8 mouse cellular contexts compared by ENCODE assay signal in genomic region chr7:101504507-101504906, GRCm38 (mm10).
DNase-seq lines count a peak whose midpoint lies in the region; ATAC-seq and TF ChIP-seq lines count a peak whose summit lies in the region.

No protein-coding gene starts in this region.

- peaks cover 26% of the 10 kb centered on the region for H3K27me3 ChIP-seq in kidney, embryonic 15.5 days
- H3K27me3 ChIP-seq in hindbrain, embryonic 10.5 days (ENCODE audit: insufficient read depth, poor library complexity, severe bottlenecking): peaks cover 50% of the 10 kb centered on the region
- peaks cover 18% of the 10 kb centered on the region for H3K27me3 ChIP-seq in liver, embryonic 13.5 days
- H3K27me3 ChIP-seq in neural tube, embryonic 14.5 days (ENCODE audit: control insufficient read depth, insufficient read depth, low read length): peaks cover 6% of the 10 kb centered on the region; the same call in 1 of the 2 replicates

- intact Hi-C loops in gastrocnemius, postnatal 36 days (cut with DNase I): no loop called here

- TF ChIP-seq POLR2A in brain, embryonic 14.5 days (IDR thresholded peaks at IDR 0.05; ENCODE audit: borderline replicate concordance, extremely low read depth, insufficient read depth, insufficient read length, poor library complexity, severe bottlenecking): no peak

- no peak for ATAC-seq in kidney, embryonic 15.5 days (replicated peaks; ENCODE audit: low FRiP score)
- 0 out of 2 replicates have a peak, but pooled peaks have one; percentile 24 for ATAC-seq in liver, embryonic 13.5 days (ENCODE audit: low read depth)
- peak; percentile 33; the same call in 1 of the 2 replicates for ATAC-seq in neural tube, embryonic 14.5 days (ENCODE audit: low read depth)

- H3K36me3 ChIP-seq in kidney, embryonic 15.5 days: no peaks in the 10 kb centered on the region
- no peaks in the 10 kb centered on the region for H3K36me3 ChIP-seq in hindbrain, embryonic 10.5 days
- no peaks in the 10 kb centered on the region for H3K36me3 ChIP-seq in liver, embryonic 13.5 days
- H3K36me3 ChIP-seq in neural tube, embryonic 14.5 days (ENCODE audit: control insufficient read depth, insufficient read depth, low read length): no peaks in the 10 kb centered on the region

- peaks cover 11% of the 10 kb centered on the region for H3K4me1 ChIP-seq in kidney, embryonic 15.5 days
- H3K4me1 ChIP-seq in hindbrain, embryonic 10.5 days (replicated peaks): peaks cover 35% of the 10 kb centered on the region
- H3K4me1 ChIP-seq in liver, embryonic 13.5 days (replicated peaks): peaks cover 11% of the 10 kb centered on the region
- no peaks in the 10 kb centered on the region for H3K4me1 ChIP-seq in neural tube, embryonic 14.5 days (ENCODE audit: control insufficient read depth, insufficient read depth, low read length)

- H3K9ac ChIP-seq in kidney, embryonic 15.5 days: no peak overlapping the region
- H3K9ac ChIP-seq in liver, embryonic 13.5 days: peak overlapping the region; percentile 6; the same call in 1 of the 2 replicates
- no peak overlapping the region for H3K9ac ChIP-seq in neural tube, embryonic 14.5 days (replicated peaks; ENCODE audit: low read depth, low read length)

- no peak for TF ChIP-seq CTCF in brain, embryonic 14.5 days (IDR thresholded peaks at IDR 0.05; ENCODE audit: borderline replicate concordance, extremely low read depth, insufficient read depth, insufficient read length)

- no peak for DNase-seq in kidney, adult 11 months
- peak; percentile 41 for DNase-seq in brain, embryonic 14.5 days (ENCODE audit: low read depth)
- peak; percentile 39 for DNase-seq in hindbrain, embryonic 10.5 days (ENCODE audit: low spot score)
- no peak for DNase-seq in liver, embryonic 13.5 days
- DNase-seq in gastrocnemius, postnatal 36 days: no peak
- DNase-seq in layer of hippocampus, postnatal 36 days: no peak

- peak overlapping the region; percentile 64 for H3K4me2 ChIP-seq in kidney, embryonic 15.5 days
- H3K4me2 ChIP-seq in liver, embryonic 13.5 days: peak overlapping the region; percentile 53
- peak overlapping the region; percentile 43 for H3K4me2 ChIP-seq in neural tube, embryonic 14.5 days (ENCODE audit: low read depth, low read length)

- H3K9me3 ChIP-seq in kidney, embryonic 15.5 days (replicated peaks): no peaks in the 10 kb centered on the region
- H3K9me3 ChIP-seq in hindbrain, embryonic 10.5 days: peaks cover 3% of the 10 kb centered on the region
- no peaks in the 10 kb centered on the region for H3K9me3 ChIP-seq in liver, embryonic 13.5 days (replicated peaks)
- no peaks in the 10 kb centered on the region for H3K9me3 ChIP-seq in neural tube, embryonic 14.5 days (ENCODE audit: control insufficient read depth, low read length)

- peak overlapping the region; percentile 33 for H3K4me3 ChIP-seq in kidney, embryonic 15.5 days (replicated peaks)
- H3K4me3 ChIP-seq in hindbrain, embryonic 10.5 days: peak overlapping the region; percentile 37
- H3K4me3 ChIP-seq in liver, embryonic 13.5 days (replicated peaks): peak overlapping the region; percentile 21; the same call in 1 of the 2 replicates
- H3K4me3 ChIP-seq in neural tube, embryonic 14.5 days (ENCODE audit: low read depth, low read length): peak overlapping the region; percentile 7; the same call in 1 of the 2 replicates

- no peak overlapping the region for H3K27ac ChIP-seq in kidney, embryonic 15.5 days
- no peak overlapping the region for H3K27ac ChIP-seq in hindbrain, embryonic 10.5 days
- H3K27ac ChIP-seq in liver, embryonic 13.5 days: no peak overlapping the region
- H3K27ac ChIP-seq in neural tube, embryonic 14.5 days (ENCODE audit: low read depth, low read length): no peak overlapping the region

- 10% methylated on average over 24 of the region's 24 CpGs for WGBS in kidney, embryonic 15.5 days
- WGBS in hindbrain, embryonic 10.5 days: 9% methylated on average over 24 of the region's 24 CpGs
- 5% methylated on average over 24 of the region's 24 CpGs for WGBS in liver, embryonic 13.5 days (ENCODE audit: insufficient replicate concordance)
- 3% methylated on average over 24 of the region's 24 CpGs for WGBS in neural tube, embryonic 14.5 days

Comparison
In these comparisons a context has a peak if more than half of its experiments do, and no peak if none do; other contexts are left out.
1. DNase-seq: peak in brain, embryonic 14.5 days (single experiment) and hindbrain, embryonic 10.5 days (single experiment); none in kidney, adult 11 months (single experiment), liver, embryonic 13.5 days (single experiment), gastrocnemius, postnatal 36 days (0 of 2) and layer of hippocampus, postnatal 36 days (0 of 2).
2. Peak in every context shown above with its lines, with median percentiles within 50 percentile points of each other: H3K4me2 ChIP-seq and H3K4me3 ChIP-seq.